Mouse (Mus musculus) erythroid progenitor cell, adult 5-6 weeks (primary cell): Measurements from ENCODE around the gene Nxn. TPM values are rescaled to one million over a fixed set of nuclear protein-coding genes. Genes with fewer than 3 reads are reported as not detected.

Experiments used
- ATAC-seq: replicated peaks from 2 replicates; pipeline ENCODE4 v1.8.0; 2016; ENCODE audit warnings: moderate number of reproducible peaks, mild to moderate bottlenecking, moderate TSS enrichment, inconsistent platforms; ENCODE audit not compliant: poor library complexity, low FRiP score, severe bottlenecking
- total RNA-seq, 2 experiments: library from RNA; stranded (forward) in 1 of 2; stranded (reverse) in 1 of 2; fragments of 150-400 nt in 1 of 2; fragments of 186-747, 209-891 nt in 1 of 2; gene quantifications; 2 replicates each; pipeline versions ENCODE4 v1.2.3 to v1.2.4; 2015 to 2017; ENCODE audit warnings: low replicate concordance in 2 of 2

Gene Nxn
- total RNA-seq, 2 experiments from 2014 or later = 0.98 to 2.1 TPM

DNA sequence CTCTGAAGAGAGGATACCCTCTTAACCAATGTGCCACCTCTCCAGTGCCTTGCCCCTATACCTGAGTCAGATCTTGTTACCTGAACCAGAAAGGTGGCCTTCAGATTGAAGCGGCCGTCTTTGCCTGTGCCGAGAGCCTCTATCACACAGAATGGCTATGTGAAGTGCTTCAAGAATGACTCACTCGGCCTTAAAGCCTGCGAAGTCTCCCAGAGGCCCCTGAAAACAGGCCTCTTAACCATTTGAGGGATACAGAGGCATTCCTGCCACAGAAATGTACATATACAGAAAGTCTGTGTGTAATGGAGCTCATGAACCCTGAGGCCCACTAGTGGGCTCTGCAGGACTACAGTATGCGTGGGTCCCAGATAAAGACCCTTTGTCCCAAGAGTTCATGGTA is 115.1 kb downstream of the Nxn start:
- ATAC-seq = no peak

GRCm38 (mm10) chr11:76279971-76280370 is 119.0 kb downstream of the Nxn start:
- no peak for ATAC-seq

DNA sequence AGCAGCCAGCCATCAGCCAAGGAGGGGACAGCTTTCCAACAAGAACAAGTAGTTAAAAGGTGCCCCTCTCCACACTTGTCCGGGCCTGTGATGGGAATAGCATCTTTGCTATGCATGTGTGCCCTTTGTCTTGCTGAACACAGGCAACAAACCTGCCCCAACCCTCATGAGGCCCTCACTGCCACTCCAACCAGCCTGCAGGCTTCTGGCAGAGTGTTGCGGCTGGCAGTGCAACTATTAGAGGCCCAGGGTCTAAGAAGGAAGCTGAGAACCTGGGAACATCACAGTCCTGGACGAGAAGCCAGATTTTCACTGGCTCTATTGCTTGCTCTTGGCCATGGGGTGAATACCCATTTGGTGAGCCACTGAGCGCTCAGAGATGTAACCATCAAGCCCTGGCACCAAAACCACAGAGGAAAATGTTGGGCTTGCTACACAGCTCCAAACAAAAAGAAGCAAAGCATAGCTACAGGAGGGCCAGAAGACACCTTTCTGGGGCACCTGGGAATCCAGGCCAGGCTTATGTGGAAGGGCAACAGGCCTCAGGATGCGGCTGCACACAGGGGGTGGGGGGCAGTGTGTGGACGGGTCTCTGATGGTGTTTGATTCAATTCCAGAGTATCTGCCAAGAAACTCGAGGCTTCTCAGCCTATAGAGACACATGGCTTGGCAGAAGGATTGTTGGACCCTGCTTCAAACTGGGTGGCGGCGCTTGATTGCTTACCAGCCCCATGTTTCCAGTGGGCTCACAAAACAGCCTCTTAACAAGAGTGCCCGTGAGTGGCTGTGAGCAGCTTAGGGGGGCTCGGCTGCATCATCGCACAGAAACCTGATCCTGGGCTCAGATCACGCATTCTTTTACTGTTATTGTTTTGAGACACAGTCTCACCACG is 119.7 kb downstream of the Nxn start:
- no peak for ATAC-seq

DNA sequence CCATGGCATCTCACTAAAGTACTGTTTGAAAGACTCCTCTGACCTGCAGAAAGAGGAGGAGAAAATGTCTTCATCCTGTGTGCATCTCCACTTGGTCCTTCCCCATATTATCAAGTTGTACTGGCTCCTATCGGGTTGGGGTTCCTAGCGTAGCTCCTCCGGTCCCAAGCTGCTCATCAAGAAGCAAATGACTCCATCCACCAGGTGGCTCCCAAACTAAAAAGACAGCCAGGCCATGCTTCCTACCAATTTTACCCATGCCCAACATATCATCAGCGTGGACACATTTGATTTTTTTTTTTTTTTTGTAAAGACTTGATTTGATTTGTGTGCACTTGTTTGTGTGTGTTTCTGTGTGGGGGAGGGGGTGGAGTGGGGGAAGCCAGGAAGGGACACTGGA is 126.5 kb downstream of the Nxn start:
- ATAC-seq = no peak

DNA sequence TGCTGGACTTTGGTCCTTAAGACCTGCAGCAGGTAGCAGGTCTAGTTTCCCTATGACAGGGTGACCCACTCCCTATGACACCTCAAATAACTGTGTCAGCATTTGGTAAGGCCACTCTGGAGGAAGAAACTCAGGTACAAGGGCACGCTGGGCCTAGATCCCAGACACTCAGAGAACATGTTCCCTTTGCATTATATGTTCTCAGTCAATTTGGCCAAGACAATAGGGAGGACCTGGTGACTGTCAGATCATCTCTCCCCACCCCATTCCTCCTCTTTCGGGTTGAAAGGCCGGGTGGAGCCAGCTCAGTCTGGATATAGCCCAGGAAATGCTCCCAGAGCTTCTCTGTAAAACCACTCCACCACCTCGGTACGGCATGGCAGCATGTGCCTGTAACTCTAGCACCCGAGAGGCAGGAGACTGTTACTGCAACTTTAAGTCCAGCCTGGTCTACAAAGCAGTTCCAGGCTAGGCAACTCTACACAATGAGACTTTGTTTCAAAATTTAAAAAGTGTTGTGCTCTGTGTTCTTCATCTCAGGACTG is 130.3 kb downstream of the Nxn start:
- no peak for ATAC-seq

DNA sequence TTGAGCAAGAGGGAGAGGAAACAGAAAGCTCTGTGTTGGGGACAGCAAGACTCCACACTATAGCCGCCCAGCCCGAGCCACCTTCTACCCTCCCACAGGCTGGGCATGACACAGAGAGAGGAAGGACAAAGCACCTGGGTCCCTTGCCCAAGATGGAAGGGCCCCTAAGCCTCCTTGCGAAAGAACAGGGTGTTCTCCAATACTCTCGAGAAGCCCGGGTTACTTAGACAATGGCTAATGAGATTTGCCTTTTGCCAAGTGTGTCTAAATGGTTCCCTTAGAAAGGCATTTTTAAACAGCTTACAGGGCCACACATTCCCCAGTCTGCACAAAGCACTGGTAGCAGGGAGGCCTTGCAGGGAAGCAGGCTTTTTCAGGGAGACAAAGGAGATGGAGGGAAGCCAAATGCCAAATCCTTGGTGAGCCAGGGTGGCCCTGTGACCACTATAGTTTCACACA is 130.9 kb downstream of the Nxn start:
- no peak for ATAC-seq

- no peak for ATAC-seq
Measured at GRCm38 (mm10) chr11:76267550-76267949, 131.4 kb downstream of the Nxn start.

- ATAC-seq = no peak
Measured at GRCm38 (mm10) chr11:76262611-76263351, 136.2 kb downstream of the Nxn start.

- ATAC-seq = no peak
Measured at GRCm38 (mm10) chr11:76261224-76261623, 137.7 kb downstream of the Nxn start.

DNA sequence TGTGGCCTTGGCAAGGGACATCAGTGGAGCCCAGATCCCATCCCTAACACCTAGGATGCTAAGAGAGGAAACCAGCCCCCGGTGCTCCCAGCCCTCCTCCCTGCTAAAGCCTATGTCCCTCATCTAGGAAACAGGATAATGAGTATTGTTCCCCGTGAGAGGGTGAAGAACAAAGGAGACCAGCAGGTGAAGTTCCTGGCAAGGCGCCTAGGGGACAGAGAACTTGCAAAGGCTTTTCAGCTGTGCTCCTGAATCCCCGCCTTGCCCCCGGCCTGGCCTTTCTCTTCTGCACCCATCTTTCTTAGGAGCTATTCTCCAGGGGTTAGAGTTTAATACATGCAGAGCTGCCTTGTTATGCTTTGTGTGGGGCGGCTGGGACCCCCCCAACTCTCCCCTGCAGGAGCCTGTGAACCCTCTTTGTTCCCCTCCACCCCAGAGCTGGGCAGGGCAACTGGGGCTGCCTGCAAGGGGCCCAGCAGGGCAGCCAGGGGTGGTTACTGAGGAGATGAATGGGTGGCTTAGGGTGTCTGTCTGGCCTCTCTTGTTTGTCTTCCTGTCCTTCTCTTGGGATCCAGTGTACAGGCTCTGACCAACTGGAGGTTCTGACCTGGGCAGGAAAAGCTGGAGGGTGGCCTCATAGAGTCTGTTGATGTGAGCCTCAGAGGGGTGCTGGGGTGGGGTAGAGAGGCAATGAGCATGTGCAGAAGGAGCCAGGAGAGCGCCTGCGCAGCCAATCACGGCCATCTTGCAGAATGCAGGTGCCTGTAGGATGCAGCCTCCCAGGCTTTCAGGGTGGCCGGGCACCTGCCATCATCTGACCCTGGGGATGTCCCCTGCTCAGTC is 138.5 kb downstream of the Nxn start:
- no peak for ATAC-seq

DNA sequence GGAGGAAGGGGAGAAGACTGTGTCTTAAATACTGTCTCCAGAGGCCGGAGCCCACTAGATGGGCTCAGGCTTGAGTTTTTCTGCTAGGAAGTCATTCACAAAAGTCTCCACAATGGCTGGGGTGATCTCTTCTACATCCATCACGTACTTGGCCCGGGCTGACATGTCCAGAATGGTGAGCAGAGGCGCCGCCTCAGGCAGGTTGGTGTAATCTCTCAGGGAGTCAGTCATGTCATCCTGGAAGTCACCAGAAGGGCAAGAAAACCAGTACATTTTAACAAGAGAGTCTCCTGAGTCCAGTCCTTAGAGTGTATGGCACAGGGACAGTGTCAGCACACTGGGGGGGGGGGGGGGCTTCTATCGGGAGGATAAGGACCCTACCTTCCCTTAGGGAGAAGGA is 140.4 kb downstream of the Nxn start:
- ATAC-seq = no peak

DNA sequence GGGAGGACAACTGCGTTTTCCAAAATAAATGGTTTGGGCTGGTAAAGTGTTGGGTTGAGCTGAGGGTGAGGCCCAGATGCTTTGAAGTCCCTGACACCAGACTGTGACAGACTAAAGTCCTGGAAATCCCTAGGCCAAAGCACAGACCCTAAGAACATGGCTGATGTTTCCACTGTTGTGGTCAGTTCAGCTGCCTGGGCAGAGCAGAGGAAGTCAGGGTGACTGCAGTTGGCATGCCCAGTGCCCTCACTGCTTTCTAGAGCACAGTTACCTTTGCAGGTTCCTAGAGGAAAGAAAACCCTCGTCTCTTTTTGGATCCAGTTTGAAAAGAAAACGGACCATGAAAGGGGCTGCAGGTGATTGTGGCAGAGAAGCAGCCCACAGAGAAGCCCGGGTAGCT is 141.6 kb downstream of the Nxn start:
- no peak for ATAC-seq

DNA sequence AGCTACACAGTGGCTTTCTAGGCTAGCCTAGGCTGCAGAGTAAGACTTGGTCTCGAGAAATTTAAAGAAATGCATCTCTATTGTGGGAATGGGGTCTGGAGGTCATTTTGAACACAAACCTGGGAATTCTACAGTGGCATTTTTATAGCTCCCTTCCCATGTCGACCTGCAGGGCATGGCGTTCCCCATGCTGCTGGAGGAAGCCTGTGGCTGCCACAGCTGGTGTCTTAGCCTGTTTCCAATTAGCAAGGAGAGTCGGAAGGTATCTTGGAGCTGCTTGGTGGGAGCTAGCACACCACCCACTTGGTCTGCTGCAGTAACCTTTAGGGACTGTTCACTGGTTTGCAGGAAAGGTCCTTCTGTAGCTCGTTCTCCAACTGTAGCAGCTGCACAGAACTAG is 142.8 kb downstream of the Nxn start:
- ATAC-seq = no peak

GRCm38 (mm10) chr11:76255431-76256001 is 143.4 kb downstream of the Nxn start:
- ATAC-seq = no peak

GRCm38 (mm10) chr11:76253918-76254264 is 145.0 kb downstream of the Nxn start:
- ATAC-seq = no peak

DNA sequence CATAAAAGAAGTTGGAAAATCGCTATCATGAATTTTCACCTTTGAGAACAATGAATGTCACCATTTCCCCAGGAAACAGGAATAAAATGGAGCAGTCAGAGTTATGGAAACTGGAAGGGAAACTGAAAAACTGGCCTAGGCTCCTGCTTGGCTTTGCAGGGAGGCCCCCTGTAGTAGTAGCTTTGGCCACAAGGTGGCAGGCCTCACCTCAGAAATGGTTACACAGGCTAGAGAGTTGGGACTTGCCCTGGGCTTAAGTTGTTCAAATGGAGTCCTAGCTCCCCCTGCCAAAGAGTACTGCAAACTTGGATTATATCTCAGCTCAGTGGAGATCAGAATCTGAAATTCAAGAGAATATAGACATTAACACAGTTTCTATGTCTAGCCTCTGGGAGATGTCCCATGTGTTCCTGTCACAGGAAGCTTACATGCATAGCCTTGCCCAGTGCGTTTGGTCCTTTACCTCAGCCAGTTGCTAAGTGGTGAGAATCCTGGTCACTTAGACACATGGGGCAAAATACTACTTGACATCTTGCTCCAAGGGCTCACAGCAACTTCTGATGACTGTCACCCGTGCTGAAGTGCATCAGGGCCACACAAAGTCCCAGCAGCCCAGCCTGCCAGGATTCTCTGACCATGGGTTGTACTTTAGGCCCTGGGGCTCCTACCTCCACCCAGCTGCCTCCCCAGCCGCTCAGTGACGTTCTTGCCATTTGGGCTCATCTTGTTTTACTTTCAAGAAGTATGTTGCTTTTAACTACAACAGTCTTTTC is 145.6 kb downstream of the Nxn start:
- peak; percentile 79 for ATAC-seq

GRCm38 (mm10) chr11:76252036-76252435 is 146.9 kb downstream of the Nxn start:
- ATAC-seq = no peak

- ATAC-seq = no peak
Measured at GRCm38 (mm10) chr11:76247239-76247638, 151.7 kb downstream of the Nxn start.

GRCm38 (mm10) chr11:76246439-76246838 is 152.5 kb downstream of the Nxn start:
- no peak for ATAC-seq
